Mouse (Mus musculus) spleen, adult 2 months (tissue): ENCODE results near the gene Cacna1e. TPM values are rescaled to one million over a fixed set of nuclear protein-coding genes. Genes with fewer than 3 reads are reported as not detected.

Source experiments
- DNase-seq, 2 experiments: peaks; one replicate each; pipeline versions ENCODE4 v3.0.0 to v3.0.0-alpha.2; 2012 to 2021; ENCODE audit warnings: low spot score in 2 of 2, low read depth in 1 of 2
- H3K27ac ChIP-seq: fragments of 200-500 bp; 2 replicates; pipeline ENCODE4 v1.5.1; 2012; ENCODE audit warnings: low read length, inconsistent platforms; ENCODE audit not compliant: insufficient read depth
- H3K27me3 ChIP-seq: fragments of 200-500 bp; 2 replicates; pipeline ENCODE4 v1.6.1; 2012; ENCODE audit warnings: mild to moderate bottlenecking, moderate library complexity, low read length, inconsistent platforms; ENCODE audit not compliant: control insufficient read depth, insufficient read depth
- H3K36me3 ChIP-seq: fragments of 200-500 bp; 2 replicates; pipeline ENCODE4 v1.6.1; 2012; ENCODE audit warnings: mild to moderate bottlenecking, low read length, inconsistent platforms; ENCODE audit not compliant: control insufficient read depth, insufficient read depth
- H3K4me1 ChIP-seq: fragments of 200-500 bp; 2 replicates; pipeline ENCODE4 v1.6.1; 2011; ENCODE audit warnings: inconsistent platforms; ENCODE audit not compliant: control insufficient read depth, insufficient read depth, insufficient read length
- H3K4me3 ChIP-seq: fragments of 200-500 bp; 2 replicates; pipeline ENCODE4 v1.5.1; 2011; ENCODE audit warnings: mild to moderate bottlenecking, inconsistent platforms; ENCODE audit not compliant: insufficient read depth, insufficient read length; ENCODE audit errors: extremely low read depth
- CTCF ChIP-seq: fragments of 200-500 bp; IDR thresholded peaks from 2 replicates; pipeline ENCODE4 v1.5.1; 2011; ENCODE audit warnings: mild to moderate bottlenecking, inconsistent platforms; ENCODE audit not compliant: insufficient read depth, insufficient read length, insufficient replicate concordance; ENCODE audit errors: extremely low read depth
- POLR2A ChIP-seq: fragments of 200-500 bp; IDR thresholded peaks from 2 replicates; pipeline ENCODE4 v1.6.1; 2011; ENCODE audit warnings: low read depth, low read length, inconsistent platforms
- WGBS: fragments of 180-500 bp; shearing (Covaris S2); methylation state at CpG from one replicate; pipeline ENCODE4 v1.1.7; 2018; 5-methylcytosine and 5-hydroxymethylcytosine counted together
- polyA plus RNA-seq: library from polyadenylated mRNA; depleted of rRNA; stranded (reverse); fragments of >200 nt; gene quantifications from 2 replicates; pipeline ENCODE4 v1.2.3, GENCODE M21; 2012

The Cacna1e gene
- polyA plus RNA-seq, 1 experiment = 7.0 TPM

DNA sequence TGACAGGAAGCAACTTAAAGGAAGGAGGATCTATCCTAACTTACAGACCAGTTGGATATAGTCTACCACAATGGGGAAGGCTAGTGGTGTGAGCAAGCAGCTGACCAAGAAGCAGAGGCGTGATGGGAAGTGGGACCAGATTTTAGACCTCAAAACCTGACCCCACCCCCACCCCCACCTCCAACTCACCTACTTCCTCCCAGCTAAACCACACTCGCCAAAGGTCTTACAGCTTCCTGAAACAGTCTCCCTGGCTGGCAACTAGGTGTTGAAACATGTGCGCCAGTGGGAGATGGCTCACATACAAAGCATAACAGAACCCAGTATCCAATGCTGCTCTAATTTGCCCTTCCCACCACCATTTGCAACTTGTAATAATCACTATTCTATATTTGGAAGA lies 29.7 kb downstream of the Cacna1e start:
- 8% methylated on average over 3 of the region's 3 CpGs for WGBS
- H3K4me3 ChIP-seq = no peak overlapping the region
- DNase-seq = peak; percentile 22 to 36
- H3K4me1 ChIP-seq = peaks cover 43% of the 10 kb centered on the region
- H3K36me3 ChIP-seq = no peaks in the 10 kb centered on the region
- no peak for TF ChIP-seq POLR2A
- no peaks in the 10 kb centered on the region for H3K27me3 ChIP-seq
- H3K27ac ChIP-seq = peak overlapping the region; percentile 39

DNA sequence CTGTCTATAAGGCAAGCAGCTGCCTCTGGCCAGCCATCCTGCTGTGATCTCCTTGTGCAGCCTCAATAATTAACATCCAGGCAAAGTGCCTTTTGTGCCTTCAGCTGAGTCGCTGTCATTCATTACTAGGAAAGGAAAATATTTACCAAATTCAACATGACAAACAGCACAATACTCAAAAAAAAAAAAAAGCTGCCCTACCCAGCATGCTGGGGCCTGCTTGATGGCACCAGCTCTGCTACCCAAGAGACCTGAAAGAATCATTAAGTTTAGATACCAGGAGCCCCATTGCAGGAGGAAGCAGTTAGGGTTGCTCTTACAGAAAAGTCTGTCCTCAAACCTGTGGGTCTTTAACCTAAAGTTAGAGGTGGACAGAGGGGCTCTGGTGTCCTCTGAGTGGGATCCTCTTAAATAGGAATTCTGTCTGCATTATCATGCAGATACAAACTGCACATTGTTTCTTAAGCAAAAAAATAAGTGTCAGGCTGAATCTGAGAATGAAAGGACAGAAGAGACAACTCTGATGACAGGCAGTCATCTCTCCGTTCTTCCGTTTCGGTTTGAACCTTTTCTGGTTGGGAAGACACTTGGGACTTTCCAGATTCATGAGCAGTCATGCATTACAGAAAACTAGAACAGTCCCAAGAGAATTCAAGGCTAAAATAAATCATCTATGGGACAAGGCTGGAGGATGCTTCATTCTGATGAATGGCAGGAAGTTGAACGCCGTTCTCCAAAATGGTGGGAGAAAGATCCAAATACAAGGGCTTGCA lies 33.6 kb downstream of the Cacna1e start:
- Histone ChIP-seq H3K36me3 (no peaks in the 10 kb centered on the region), H3K27me3 (no peaks in the 10 kb centered on the region), H3K4me3 (no peak overlapping the region), H3K27ac (peak overlapping the region; percentile 92), H3K4me1 (peaks cover 55% of the 10 kb centered on the region)
- WGBS = 49% methylated on average over 6 of the region's 6 CpGs
- no peak for TF ChIP-seq POLR2A
- TF ChIP-seq CTCF = no peak
- DNase-seq = no peak

DNA sequence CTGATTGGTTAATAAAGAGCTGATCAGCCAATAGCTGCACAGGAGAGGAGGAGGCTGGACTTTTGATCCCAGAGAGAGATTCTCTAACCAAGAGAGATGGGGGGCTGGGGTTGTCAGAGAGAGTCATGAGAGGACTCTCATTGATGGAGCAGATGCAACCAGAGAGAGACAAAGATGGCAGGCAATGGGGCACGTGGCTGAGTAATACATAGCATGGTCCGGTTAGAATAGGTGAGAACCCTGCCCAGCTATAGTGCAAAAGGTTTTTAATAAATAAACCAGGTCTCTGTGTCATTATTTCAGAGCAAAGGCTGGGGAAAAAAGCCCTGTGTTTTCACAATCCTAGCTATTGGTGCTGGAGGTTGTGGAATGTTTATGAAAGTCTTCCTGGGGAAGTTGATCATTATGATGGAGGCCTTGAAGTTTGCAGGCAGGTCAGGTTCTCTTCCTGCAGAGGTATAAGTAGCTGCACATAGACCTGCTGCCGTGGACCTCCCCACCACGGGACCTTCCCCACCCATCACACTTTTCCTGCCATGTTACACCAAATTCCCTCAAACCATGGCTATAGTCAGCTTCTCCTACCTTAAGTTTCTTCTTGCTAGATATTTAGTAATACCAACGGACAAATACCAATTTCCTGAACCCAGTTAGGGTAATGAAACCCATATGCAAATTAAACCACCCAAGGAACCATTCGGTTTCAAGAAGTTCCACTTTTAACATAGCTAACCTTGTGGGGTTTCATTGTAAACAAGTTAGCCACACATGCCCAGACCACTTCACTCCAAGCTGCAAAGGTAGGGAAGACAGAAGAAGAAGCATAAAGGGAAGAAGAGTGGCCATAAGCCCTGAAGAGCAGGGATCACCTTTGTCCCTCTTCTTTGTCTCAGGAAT lies 35.4 kb downstream of the Cacna1e start:
- TF ChIP-seq CTCF = no peak
- TF ChIP-seq POLR2A = no peak
- H3K27ac ChIP-seq = peak overlapping the region; percentile 92
- peak; percentile 28 to 50 for DNase-seq

DNA sequence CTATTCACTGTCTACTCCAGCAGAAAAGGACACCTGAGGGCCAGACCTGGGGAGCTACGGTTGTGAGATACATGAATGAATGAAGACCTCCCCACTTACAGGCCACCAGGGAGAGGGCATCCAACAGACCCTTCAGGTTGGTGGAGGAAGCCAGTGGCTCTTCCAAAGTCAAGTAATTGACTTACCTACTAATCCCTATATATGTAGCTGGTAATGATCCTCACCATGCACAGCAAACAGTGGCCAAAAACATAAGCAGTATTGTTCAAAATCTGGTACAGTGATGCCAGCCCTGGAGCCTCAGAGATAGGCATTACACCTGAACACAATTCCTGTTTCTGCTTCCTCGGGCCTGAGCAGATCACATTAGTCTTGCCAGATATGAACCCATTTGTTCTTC lies 37.4 kb downstream of the Cacna1e start:
- Histone ChIP-seq H3K4me1 (peaks cover 40% of the 10 kb centered on the region), H3K36me3 (no peaks in the 10 kb centered on the region), H3K27ac (peak overlapping the region; percentile 55), H3K4me3 (no peak overlapping the region), H3K27me3 (no peaks in the 10 kb centered on the region)
- DNase-seq = no peak
- no peak for TF ChIP-seq CTCF
- no peak for TF ChIP-seq POLR2A
- WGBS = 88% methylated on average over 2 of the region's 2 CpGs

More for the DNA sequence above, 35.4 kb downstream of the Cacna1e start:
- Histone ChIP-seq H3K36me3 (no peaks in the 10 kb centered on the region), H3K4me3 (0 out of 2 replicates have a peak overlapping the region, but pooled peaks have one; percentile 38), H3K27me3 (no peaks in the 10 kb centered on the region), H3K4me1 (peaks cover 47% of the 10 kb centered on the region)
- WGBS = 33% methylated on average over 6 of the region's 6 CpGs

DNA sequence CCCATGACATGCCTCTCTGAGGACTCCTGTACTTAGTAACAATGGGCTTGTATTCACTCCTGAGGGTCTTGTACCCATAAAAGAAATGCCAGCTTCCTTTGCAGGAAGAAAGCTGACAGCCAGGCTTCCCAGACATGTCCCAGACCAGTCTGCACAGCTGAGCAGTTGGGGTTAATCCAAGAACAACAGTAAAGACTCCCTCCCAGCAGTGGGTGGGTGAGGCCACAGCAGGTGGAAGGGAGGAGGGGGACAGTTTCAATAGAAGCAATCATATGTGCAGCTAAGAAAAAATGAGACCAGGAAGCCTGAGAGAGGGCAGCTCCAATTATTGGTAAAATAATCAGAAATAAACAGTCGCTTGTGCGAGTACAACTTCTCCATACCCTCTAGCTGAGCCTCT lies 40.9 kb downstream of the Cacna1e start:
- no peak for TF ChIP-seq POLR2A
- TF ChIP-seq CTCF = no peak
- H3K27ac ChIP-seq = no peak overlapping the region
- H3K27me3 ChIP-seq = no peaks in the 10 kb centered on the region
- H3K4me3 ChIP-seq = no peak overlapping the region
- WGBS = 83% methylated on average over 2 of the region's 2 CpGs
- H3K4me1 ChIP-seq = peaks cover 16% of the 10 kb centered on the region; the same call in 1 of the 2 replicates
- no peak for DNase-seq
- H3K36me3 ChIP-seq = no peaks in the 10 kb centered on the region

DNA sequence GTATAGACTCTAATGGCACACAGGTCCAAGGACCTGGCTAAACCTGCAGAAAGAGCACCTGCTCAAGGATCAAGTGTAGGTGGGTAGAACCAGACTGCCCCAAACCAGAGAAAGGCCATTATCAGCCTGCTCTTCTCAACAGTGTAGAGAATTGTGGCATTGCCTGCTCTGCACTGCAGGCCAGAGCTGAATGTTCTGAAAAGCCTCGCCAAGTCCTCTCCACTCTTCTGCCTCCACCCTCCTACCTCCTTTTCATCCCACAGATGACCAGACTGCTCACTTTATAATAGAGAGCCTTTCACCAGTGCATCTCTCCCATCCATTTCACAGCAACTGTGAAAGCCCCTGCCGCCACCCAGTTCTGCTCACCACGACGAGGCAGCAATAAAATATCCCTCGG lies 42.0 kb downstream of the Cacna1e start:
- peaks cover 12% of the 10 kb centered on the region; the same call in 1 of the 2 replicates for H3K4me1 ChIP-seq
- TF ChIP-seq CTCF (no peak), POLR2A (no peak)
- 76% methylated on average over 5 of the region's 5 CpGs for WGBS
- DNase-seq = no peak
- H3K36me3 ChIP-seq = no peaks in the 10 kb centered on the region
- H3K27ac ChIP-seq = no peak overlapping the region
- no peak overlapping the region for H3K4me3 ChIP-seq
- no peaks in the 10 kb centered on the region for H3K27me3 ChIP-seq

DNA sequence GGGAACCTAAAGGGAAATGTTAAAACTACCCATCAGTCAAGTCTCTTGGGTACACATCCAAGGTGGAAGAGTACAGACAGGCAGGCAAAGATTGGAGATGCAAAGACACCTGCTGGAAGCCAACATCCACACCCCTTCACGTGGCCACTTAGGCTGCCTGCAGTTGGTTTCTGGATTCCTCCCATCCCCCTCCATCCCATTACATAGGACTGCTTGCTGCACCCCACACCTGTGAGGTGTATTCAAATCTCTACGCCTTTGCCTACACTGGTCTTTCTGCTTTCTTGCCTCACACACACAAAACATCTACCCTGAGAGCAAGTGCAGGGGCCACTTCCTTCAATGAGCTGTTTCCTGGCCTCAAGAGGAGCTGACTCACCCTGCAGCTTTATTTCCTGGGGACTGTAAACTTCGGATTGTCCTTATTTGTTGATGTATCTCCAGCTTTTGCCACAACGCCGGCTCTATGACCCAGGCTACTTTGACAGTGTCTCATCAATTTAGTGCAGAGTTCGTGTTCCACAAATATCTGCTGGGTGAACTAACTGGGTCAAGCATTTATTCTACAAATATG lies 43.2 kb downstream of the Cacna1e start:
- H3K27me3 ChIP-seq = no peaks in the 10 kb centered on the region
- H3K4me3 ChIP-seq = no peak overlapping the region
- no peaks in the 10 kb centered on the region for H3K36me3 ChIP-seq
- whole genome bisulfite sequencing = 54% methylated on average over 6 of the region's 6 CpGs
- peaks cover 4% of the 10 kb centered on the region; the same call in 1 of the 2 replicates for H3K4me1 ChIP-seq
- H3K27ac ChIP-seq = peak overlapping the region; percentile 17; the same call in 1 of the 2 replicates
- no peak for DNase-seq
- no peak for TF ChIP-seq POLR2A
